8 mouse cellular contexts compared by ENCODE assay signal in genomic region chr7:60733331-60733994, GRCm38 (mm10).
DNase-seq lines count a peak whose midpoint lies in the region; ATAC-seq lines count a peak whose summit lies in the region.
"Not testable (repeated sequence)": the region's sequence is repeated elsewhere in the genome, so short reads cannot be mapped to it uniquely, and the experiment has no call there.

No protein-coding gene starts in this region.

- peak overlapping the region; percentile 41 for H3K4me2 ChIP-seq in forebrain, embryonic 13.5 days
- H3K4me2 ChIP-seq in heart, embryonic 15.5 days, result peak overlapping the region; percentile 48
- peak overlapping the region; percentile 32; the same call in 1 of the 2 replicates for H3K4me2 ChIP-seq in kidney, embryonic 16.5 days (replicated peaks; ENCODE audit: low read depth, low read length)

- H3K4me3 ChIP-seq in forebrain, embryonic 13.5 days, result peak overlapping the region; percentile 15; the same call in 1 of the 2 replicates
- peak overlapping the region; percentile 24; the same call in 1 of the 2 replicates for H3K4me3 ChIP-seq in heart, embryonic 15.5 days
- H3K4me3 ChIP-seq in kidney, embryonic 16.5 days (ENCODE audit: low read length), result peak overlapping the region; percentile 8; the same call in 1 of the 2 replicates

- not testable (repeated sequence) for H3K27me3 ChIP-seq in forebrain, embryonic 13.5 days; heart, embryonic 15.5 days; kidney, embryonic 16.5 days (ENCODE audit: insufficient read depth, low read length)

- DNase-seq in MN1 (ENCODE audit: low spot score), result peak; percentile 82
- peak; percentile 31 to 49 for DNase-seq in cerebellum, postnatal 14 days
- DNase-seq in left cerebral cortex, postnatal 25 days (ENCODE audit: low spot score in 2 of 2), result peak; percentile 33 to 70
- peak; percentile 9 for DNase-seq in mesoderm, embryonic 11.5 days (ENCODE audit: low read depth, low spot score)
- DNase-seq in retina, postnatal 1 day, result peak; percentile 57

- H3K36me3 ChIP-seq in forebrain, embryonic 13.5 days (ENCODE audit: poor library complexity, severe bottlenecking); heart, embryonic 15.5 days; kidney, embryonic 16.5 days (ENCODE audit: insufficient read depth, low read length): not testable (repeated sequence)

- H3K9me3 ChIP-seq in forebrain, embryonic 13.5 days (replicated peaks); heart, embryonic 15.5 days (replicated peaks); kidney, embryonic 16.5 days (ENCODE audit: low read length): not testable (repeated sequence)

- H3K9ac ChIP-seq in forebrain, embryonic 13.5 days; heart, embryonic 15.5 days; kidney, embryonic 16.5 days (replicated peaks; ENCODE audit: low read length): not testable (repeated sequence)

- 57% methylated on average over 20 of the region's 20 CpGs for WGBS in forebrain, embryonic 13.5 days
- 43% methylated on average over 20 of the region's 20 CpGs for WGBS in heart, embryonic 15.5 days
- WGBS in kidney, embryonic 16.5 days, result 53% methylated on average over 20 of the region's 20 CpGs

- intact Hi-C loops in left cerebral cortex, postnatal 25 days (cut with DNase I), result loop anchor here (5.0 kb wide), 1 partner anchor 111 kb away; no protein-coding TSS in a partner anchor

- ATAC-seq in forebrain, embryonic 13.5 days, result peak; percentile 91
- not testable (repeated sequence) for ATAC-seq in heart, embryonic 15.5 days (replicated peaks; ENCODE audit: insufficient number of reproducible peaks, insufficient read depth, low FRiP score, low read depth); kidney, embryonic 16.5 days (ENCODE audit: low FRiP score, low TSS enrichment)

- H3K27ac ChIP-seq in forebrain, embryonic 13.5 days; heart, embryonic 15.5 days; kidney, embryonic 16.5 days (ENCODE audit: low read length): not testable (repeated sequence)

- not testable (repeated sequence) for H3K4me1 ChIP-seq in forebrain, embryonic 13.5 days; heart, embryonic 15.5 days (replicated peaks); kidney, embryonic 16.5 days (ENCODE audit: insufficient read depth, low read length)

Comparison
In these comparisons a context has a peak if more than half of its experiments do, and no peak if none do; other contexts are left out.
1. DNase-seq: peak in every context shown above with its lines; median percentile 82 in MN1; 57 in retina, postnatal 1 day; 52 in left cerebral cortex, postnatal 25 days; 40 in cerebellum, postnatal 14 days; 9 in mesoderm, embryonic 11.5 days.